Mouse (Mus musculus) lung, postnatal 14 days (tissue): Measurements from ENCODE around the gene Ints6l.

Experiments used
- DNase-seq: peaks from one replicate; pipeline ENCODE4 v3.0.0; 2021

The Ints6l gene

DNA sequence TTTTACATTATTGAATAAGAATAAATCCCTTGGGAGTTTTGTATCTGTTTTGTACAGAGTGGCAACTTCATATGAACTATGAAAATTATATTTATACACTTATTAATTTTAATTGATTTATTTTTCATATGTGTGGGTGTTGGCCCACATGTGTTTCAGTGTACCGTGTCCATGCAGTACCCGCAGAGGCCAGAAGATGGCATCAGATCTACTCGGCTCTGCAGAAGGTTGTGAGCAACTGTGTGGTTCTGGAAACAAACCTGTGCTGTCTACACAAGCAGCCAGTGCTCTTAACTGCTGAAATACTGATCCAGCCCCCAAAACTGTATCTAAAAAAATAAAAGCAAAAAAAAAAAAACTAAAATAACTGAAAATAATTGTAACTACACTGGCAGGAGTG is 76.6 kb downstream of the Ints6l start:
- peak; percentile 72 for DNase-seq

- DNase-seq = peak; percentile 15
Observed at GRCm38 (mm10) chrX:56537162-56537561, 82.5 kb downstream of the Ints6l start.

DNA sequence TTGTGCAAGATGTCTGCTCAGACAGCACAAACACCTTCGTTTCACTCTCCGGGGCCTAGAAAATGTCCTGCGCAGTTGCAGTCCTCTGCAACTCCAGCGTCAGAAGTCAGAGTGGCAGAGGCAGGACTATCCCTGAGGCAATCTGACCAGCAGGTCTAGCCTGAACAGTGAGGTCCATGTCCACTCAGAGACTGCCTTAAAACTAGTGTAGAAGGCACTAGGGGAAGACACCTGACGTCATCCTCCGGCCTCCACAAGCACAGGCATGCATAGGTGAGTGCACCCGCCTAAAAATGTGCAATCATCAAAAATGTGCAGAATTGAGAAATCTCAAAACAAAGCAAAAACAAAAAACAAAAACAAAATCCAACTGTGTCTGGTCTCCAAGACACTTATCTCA is 94.8 kb downstream of the Ints6l start, which contains the start of gene Gm648:
Gene Gm648, minus strand, starts transcription at position 101 of the 400 bp plus-strand sequence.
- DNase-seq = no peak

DNA sequence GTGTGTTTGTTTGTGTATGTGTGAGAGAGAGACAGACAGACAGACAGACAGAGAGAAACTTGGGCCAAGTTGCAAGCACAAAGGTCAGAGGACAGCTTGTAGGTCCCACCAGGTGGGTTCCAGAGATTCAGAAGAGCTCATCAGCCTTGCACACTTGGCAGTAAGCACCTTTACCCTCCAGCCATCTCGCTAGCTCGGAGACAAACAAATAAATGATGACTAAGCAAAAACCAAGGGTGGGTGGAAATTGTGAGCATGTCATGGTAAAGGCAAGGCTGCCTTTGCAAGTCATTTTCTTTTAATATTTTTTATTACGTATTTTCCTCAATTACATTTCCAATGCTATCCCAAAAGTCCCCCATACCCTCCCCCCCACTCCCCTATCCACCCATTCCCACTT is 98.9 kb downstream of the Ints6l start:
- DNase-seq = no peak
